Mouse (Mus musculus): ENCODE measurements around the gene Bsnd. TPM values are rescaled to one million over a fixed set of nuclear protein-coding genes. Genes with fewer than 3 reads are reported as not detected.

Bsnd gene
- polyA plus RNA-seq (2014; fragmentation: Illumina TruSeq; extraction: RNeasy Lipid Tissue Mini Kit (QIAGEN cat#74804); ENCODE audit: low read depth, low replicate concordance), result not detected

GRCm38 (mm10) chr4:106492116-106492515, at the start of gene Bsnd:
TSS of gene Bsnd (minus strand) at chr4:106492283.

Other genes with a start within 250 kb of the Bsnd start
- gene Usp24, start 176.1 kb downstream of the Bsnd start, polyA plus RNA-seq (2014; fragmentation: Illumina TruSeq; extraction: RNeasy Lipid Tissue Mini Kit (QIAGEN cat#74804); ENCODE audit: low read depth, low replicate concordance), result 44.1 TPM
- gene Pcsk9, start 28.0 kb downstream of the Bsnd start, polyA plus RNA-seq (2014; fragmentation: Illumina TruSeq; extraction: RNeasy Lipid Tissue Mini Kit (QIAGEN cat#74804); ENCODE audit: low read depth, low replicate concordance), result not detected
- gene Dhcr24, start 68.8 kb upstream of the Bsnd start, polyA plus RNA-seq (2014; fragmentation: Illumina TruSeq; extraction: RNeasy Lipid Tissue Mini Kit (QIAGEN cat#74804); ENCODE audit: low read depth, low replicate concordance), result 14.1 TPM
- not detected for gene Lexm, start 125.0 kb upstream of the Bsnd start, polyA plus RNA-seq (2014; fragmentation: Illumina TruSeq; extraction: RNeasy Lipid Tissue Mini Kit (QIAGEN cat#74804); ENCODE audit: low read depth, low replicate concordance)
- not detected for gene Ttc22, start 130.1 kb upstream of the Bsnd start, polyA plus RNA-seq (2014; fragmentation: Illumina TruSeq; extraction: RNeasy Lipid Tissue Mini Kit (QIAGEN cat#74804); ENCODE audit: low read depth, low replicate concordance)
- 1.9 TPM for gene Pars2, start 158.8 kb upstream of the Bsnd start, polyA plus RNA-seq (2014; fragmentation: Illumina TruSeq; extraction: RNeasy Lipid Tissue Mini Kit (QIAGEN cat#74804); ENCODE audit: low read depth, low replicate concordance)
- gene Ttc4, start 186.7 kb upstream of the Bsnd start, polyA plus RNA-seq (2014; fragmentation: Illumina TruSeq; extraction: RNeasy Lipid Tissue Mini Kit (QIAGEN cat#74804); ENCODE audit: low read depth, low replicate concordance), result 34.1 TPM
- gene Mroh7, start 238.6 kb upstream of the Bsnd start, polyA plus RNA-seq (2014; fragmentation: Illumina TruSeq; extraction: RNeasy Lipid Tissue Mini Kit (QIAGEN cat#74804); ENCODE audit: low read depth, low replicate concordance), result not detected
- not detected for gene Fam151a, start 241.6 kb upstream of the Bsnd start, polyA plus RNA-seq (2014; fragmentation: Illumina TruSeq; extraction: RNeasy Lipid Tissue Mini Kit (QIAGEN cat#74804); ENCODE audit: low read depth, low replicate concordance)

Measured in adrenal gland, adult 10 weeks (tissue).